Mouse (Mus musculus) gastrocnemius, adult 2 months (tissue): ENCODE measurements around the gene Vmn2r75. TPM values are rescaled to one million over a fixed set of nuclear protein-coding genes. Genes with fewer than 3 reads are reported as not detected.
"Not testable (repeated sequence)": the region's sequence is repeated elsewhere in the genome, so short reads cannot be mapped to it uniquely, and the experiment has no call there.

ENCODE experiments used
- DNase-seq: peaks from one replicate; pipeline ENCODE4 v3.0.0; 2022
- H3K27ac ChIP-seq: fragments of 200-600 bp; 2 replicates; pipeline ENCODE4 v1.8.1; 2022; ENCODE audit warnings: mild to moderate bottlenecking
- H3K4me3 ChIP-seq: fragments of 200-600 bp; 2 replicates; pipeline ENCODE4 v1.8.1; 2022; ENCODE audit warnings: mild to moderate bottlenecking, moderate library complexity
- CTCF ChIP-seq: fragments of 200-600 bp; IDR thresholded peaks from 2 replicates; pipeline ENCODE4 v1.8.1; 2022; ENCODE audit warnings: antibody characterized with exemption, mild to moderate bottlenecking, moderate library complexity
- intact Hi-C: fragments of 180-260 bp; cut with DNase I; formaldehyde crosslinking; loops from one replicate; pipeline ENCODE4 v1.15.1; 2025
- long read RNA-seq, 2 experiments: library from polyadenylated mRNA; stranded (forward); transcript quantifications; one replicate each; pipeline ENCODE4 v2.0.0; 2021
- total RNA-seq, 2 experiments: library from RNA; stranded (reverse); gene quantifications; 2 replicates each; pipeline ENCODE4 v1.2.3; 2021

Gene Vmn2r75
- not detected for total RNA-seq
- long read RNA-seq, experiment 1, result 0 reads
- long read RNA-seq, experiment 2, result 0 reads

GRCm38 (mm10) chr7:86171678-86172077 is at the start of gene Vmn2r75:
Vmn2r75 (minus strand) TSS chr7:86171778.
- H3K27ac ChIP-seq, DNase-seq, H3K4me3 ChIP-seq, intact Hi-C loops: not testable (repeated sequence)

GRCm38 (mm10) chr7:86211345-86211744 is 39.8 kb upstream of the Vmn2r75 start:
- Histone ChIP-seq H3K27ac (no peak overlapping the region), H3K4me3 (no peak overlapping the region)
- no peak for DNase-seq
- intact Hi-C loops, result no loop called here
- TF ChIP-seq CTCF, result no peak

Other genes starting within 250 kb of the Vmn2r75 start
- gene Vmn2r74, start 210.1 kb downstream of the Vmn2r75 start, total RNA-seq, result not detected
- gene Vmn2r76, start 74.5 kb upstream of the Vmn2r75 start, total RNA-seq, result not detected
- not detected for gene Olfr310, start 105.4 kb upstream of the Vmn2r75 start, total RNA-seq
- not detected for gene Olfr309, start 141.9 kb upstream of the Vmn2r75 start, total RNA-seq
- gene Olfr308, start 153.9 kb upstream of the Vmn2r75 start, total RNA-seq, result not detected
- not detected for gene Olfr307, start 165.8 kb upstream of the Vmn2r75 start, total RNA-seq
- not detected for gene Olfr305, start 195.2 kb upstream of the Vmn2r75 start, total RNA-seq
- not detected for gene Olfr304, start 214.9 kb upstream of the Vmn2r75 start, total RNA-seq
- not detected for gene Olfr303, start 226.0 kb upstream of the Vmn2r75 start, total RNA-seq
- not detected for gene Olfr301, start 232.1 kb upstream of the Vmn2r75 start, total RNA-seq